Mouse (Mus musculus): ENCODE data around the gene Usp12.

GRCm38 (mm10) chr5:146765791-146766190 is 29.0 kb downstream of the Usp12 start:
- TF ChIP-seq POLR2A (IDR thresholded peaks at IDR 0.05; ENCODE audit: borderline replicate concordance, insufficient read depth, low read length) (no peak), CTCF (IDR thresholded peaks at IDR 0.05; ENCODE audit: borderline replicate concordance, insufficient read depth, low read depth, low read length) (no peak)
